Mouse (Mus musculus) myocyte (in vitro differentiated cells): Measurements from ENCODE around the gene Mfrp. TPM values are rescaled to one million over a fixed set of nuclear protein-coding genes. Genes with fewer than 3 reads are reported as not detected.
A peak's percentile ranks its signal among the peaks of the same experiment; 100 is the strongest.

ENCODE experiments used
- H3K27me3 ChIP-seq: one replicate; pipeline ENCODE4 v1.6.1; 2011; ENCODE audit not compliant: control insufficient read depth, insufficient read depth, insufficient read length
- H3K36me3 ChIP-seq: one replicate; pipeline ENCODE4 v1.6.1; 2011; ENCODE audit not compliant: control insufficient read depth, insufficient read depth
- H3K4me2 ChIP-seq: one replicate; pipeline ENCODE4 v1.6.1; 2011; ENCODE audit warnings: low read depth, control low read depth
- H3K4me3 ChIP-seq: one replicate; pipeline ENCODE4 v1.5.1; 2011; ENCODE audit warnings: mild to moderate bottlenecking, control low read depth, moderate library complexity
- H3K79me2 ChIP-seq: one replicate; pipeline ENCODE4 v1.6.1; 2011; ENCODE audit not compliant: control insufficient read depth, insufficient read depth
- H3ac ChIP-seq: one replicate; pipeline ENCODE4 v1.6.1; 2011; ENCODE audit not compliant: control insufficient read depth, insufficient read length
- CEBPB ChIP-seq: IDR thresholded peaks from 2 replicates; pipeline ENCODE4 v1.6.1; 2011; ENCODE audit warnings: mild to moderate bottlenecking, moderate library complexity; ENCODE audit not compliant: poor library complexity, insufficient read depth, severe bottlenecking
- E2F4 ChIP-seq: IDR thresholded peaks from one replicate; pipeline ENCODE4 v1.6.1; 2011; ENCODE audit warnings: mild to moderate bottlenecking, control low read depth, moderate library complexity; ENCODE audit not compliant: insufficient read depth
- MAX ChIP-seq: IDR thresholded peaks from one replicate; pipeline ENCODE4 v1.6.1; 2011; ENCODE audit warnings: low read depth, mild to moderate bottlenecking, control low read depth
- MYOD1 ChIP-seq, 3 experiments: IDR thresholded peaks; one replicate each; pipeline ENCODE4 v1.6.1; 2011; ENCODE audit warnings: control low read depth in 2 of 3, low read depth in 2 of 3, mild to moderate bottlenecking in 2 of 3, moderate library complexity in 1 of 3; ENCODE audit not compliant: insufficient read length in 2 of 3, control insufficient read depth in 1 of 3
- MYOG ChIP-seq, 3 experiments: IDR thresholded peaks; one replicate each; pipeline ENCODE4 v1.6.1; 2011; ENCODE audit warnings: control low read depth in 2 of 3, low read depth in 2 of 3, mild to moderate bottlenecking in 2 of 3; ENCODE audit not compliant: insufficient read length in 2 of 3, control insufficient read depth in 1 of 3, insufficient read depth in 1 of 3
- POLR2A ChIP-seq: IDR thresholded peaks from one replicate; pipeline ENCODE4 v1.6.1; 2011; ENCODE audit warnings: low read depth, mild to moderate bottlenecking, control low read depth, moderate library complexity; ENCODE audit not compliant: insufficient read length
- POLR2AphosphoS2 ChIP-seq: IDR thresholded peaks from one replicate; pipeline ENCODE4 v1.6.1; 2011; ENCODE audit warnings: low read depth, control low read depth; ENCODE audit not compliant: insufficient read length
- REST ChIP-seq: IDR thresholded peaks from one replicate; pipeline ENCODE4 v1.6.1; 2011; ENCODE audit warnings: mild to moderate bottlenecking, control low read depth, moderate library complexity; ENCODE audit not compliant: insufficient read depth, insufficient read length
- SRF ChIP-seq: IDR thresholded peaks from one replicate; pipeline ENCODE4 v1.6.1; 2011; ENCODE audit warnings: low read depth; ENCODE audit not compliant: control insufficient read depth, insufficient read length
- TCF12 ChIP-seq: IDR thresholded peaks from one replicate; pipeline ENCODE4 v1.6.1; 2011; ENCODE audit warnings: mild to moderate bottlenecking, control low read depth; ENCODE audit not compliant: poor library complexity, insufficient read depth, severe bottlenecking
- TCF3 ChIP-seq: IDR thresholded peaks from one replicate; pipeline ENCODE4 v1.6.1; 2011; ENCODE audit warnings: low read depth, control low read depth; ENCODE audit not compliant: insufficient read length
- USF1 ChIP-seq: IDR thresholded peaks from one replicate; pipeline ENCODE4 v1.6.1; 2011; ENCODE audit warnings: low read depth, mild to moderate bottlenecking, control low read depth, moderate library complexity
- polyA plus RNA-seq: library from polyadenylated mRNA; unstranded; fragments of >200 nt; fragmentation: generic; extraction: Trizol; gene quantifications from one replicate; pipeline ENCODE4 v1.2.1, GENCODE M21; 2012; ENCODE audit warnings: missing spikeins

Mfrp gene
- polyA plus RNA-seq, 1 experiment = 0.01 TPM

DNA sequence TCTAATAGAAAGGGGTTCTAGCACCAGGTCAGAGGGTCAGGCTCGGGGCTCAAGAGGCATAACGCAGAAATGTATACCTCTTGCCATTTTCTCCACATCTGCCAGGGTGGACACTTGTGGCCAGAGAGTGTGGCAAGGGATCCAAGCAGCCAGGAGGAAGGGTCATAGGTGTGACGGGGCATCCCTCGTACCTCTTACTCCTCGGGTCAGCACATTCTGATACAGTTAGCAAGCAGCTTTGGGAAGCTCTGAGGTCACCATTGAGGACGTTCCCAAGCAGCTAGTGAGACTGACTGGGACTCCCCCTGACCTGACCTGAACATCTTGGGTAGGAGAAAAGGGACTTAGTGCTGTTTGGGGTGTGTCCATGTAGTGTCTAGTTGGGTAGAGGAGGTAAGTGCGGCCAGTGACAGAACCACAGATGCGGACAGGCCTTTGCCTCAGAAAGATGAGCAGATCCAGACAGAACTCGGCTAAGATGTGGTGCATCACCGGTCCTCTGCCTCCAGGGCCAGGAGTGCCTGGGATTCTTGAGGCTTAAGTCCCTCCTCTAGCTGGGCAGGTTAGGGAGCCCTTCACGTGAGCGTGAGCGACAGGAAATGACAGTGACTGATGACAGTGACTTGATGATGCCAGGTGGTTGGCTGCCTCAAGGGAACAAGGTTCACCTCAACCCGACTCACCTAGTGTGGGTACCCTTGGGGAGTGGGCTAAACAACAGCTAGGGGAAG is 31.3 kb upstream of the Mfrp start:
- Histone ChIP-seq H3K4me2 (peak overlapping the region; percentile 63), H3ac (no peak overlapping the region), H3K27me3 (no peaks in the 10 kb centered on the region), H3K79me2 (no peaks in the 10 kb centered on the region), H3K36me3 (no peaks in the 10 kb centered on the region), H3K4me3 (peak overlapping the region; percentile 7)
- TF ChIP-seq REST = no peak

DNA sequence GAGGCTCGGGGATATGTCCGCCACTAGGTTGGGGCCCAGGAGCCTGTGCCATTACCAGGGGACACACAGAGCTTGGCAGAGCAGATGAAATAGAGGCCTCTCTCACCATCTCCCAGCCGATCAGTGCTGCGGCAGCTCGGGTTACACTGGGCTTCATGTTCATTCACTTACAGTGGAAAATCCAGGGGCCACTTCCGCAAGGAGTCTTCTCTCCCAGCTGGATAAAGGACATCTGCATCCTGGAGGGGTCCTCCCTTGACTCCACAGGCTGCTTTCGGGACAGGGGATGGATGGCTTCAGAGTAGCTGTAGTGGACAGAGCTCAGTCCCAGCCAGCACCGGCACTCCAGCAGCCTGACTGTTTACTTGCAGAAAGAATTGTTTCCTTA is 30.7 kb upstream of the Mfrp start:
- no peaks in the 10 kb centered on the region for H3K79me2 ChIP-seq
- no peaks in the 10 kb centered on the region for H3K27me3 ChIP-seq
- no peak overlapping the region for H3ac ChIP-seq
- TF ChIP-seq CEBPB = no peak
- no peak for TF ChIP-seq SRF
- TF ChIP-seq TCF3 = no peak
- no peak for TF ChIP-seq POLR2A
- H3K36me3 ChIP-seq = no peaks in the 10 kb centered on the region
- H3K4me3 ChIP-seq = no peak overlapping the region
- peak overlapping the region; percentile 63 for H3K4me2 ChIP-seq

DNA sequence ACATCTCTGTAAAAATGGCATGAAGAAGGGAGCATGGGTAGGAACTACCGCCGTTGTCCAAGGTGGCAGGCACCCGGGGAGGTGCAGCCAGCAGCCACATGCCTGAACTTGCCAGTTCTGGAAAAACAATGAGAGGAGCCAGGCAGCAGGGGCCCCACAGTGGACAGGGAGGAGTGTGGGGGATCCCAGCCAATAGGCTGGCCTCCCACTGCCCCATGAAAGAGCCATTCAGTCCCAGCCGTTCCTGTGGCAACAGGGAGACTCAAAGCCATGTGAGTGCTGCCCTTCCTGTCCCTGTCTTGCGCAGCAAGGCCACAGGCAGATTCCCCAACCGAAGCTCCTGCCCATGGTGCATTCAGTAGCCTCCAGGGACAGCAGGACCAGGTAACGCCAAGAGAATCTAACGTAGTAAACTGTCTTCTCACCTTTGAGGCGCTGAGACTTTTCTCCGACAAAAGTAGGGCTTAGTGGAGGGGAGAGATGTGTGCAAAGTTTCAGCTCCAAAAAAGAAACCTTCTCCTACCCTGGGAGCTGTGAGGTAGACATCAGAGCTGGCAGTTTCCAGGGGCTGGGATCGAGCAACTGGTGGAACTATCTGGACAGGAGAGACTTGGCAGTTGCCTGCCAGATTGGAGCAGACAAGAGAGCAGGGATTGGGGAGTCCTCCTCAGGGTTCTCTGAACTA is 29.5 kb upstream of the Mfrp start:
- H3K79me2 ChIP-seq = no peaks in the 10 kb centered on the region
- TF ChIP-seq TCF3 (no peak), POLR2AphosphoS2 (no peak), MYOD1 (IDR thresholded peaks at IDR 0.05; ENCODE audit: control insufficient read depth in 1 of 3, insufficient read length in 2 of 3, low read depth in 2 of 3) (no peak), SRF (no peak), USF1 (no peak), MAX (no peak), MYOG (IDR thresholded peaks at IDR 0.05; ENCODE audit: control insufficient read depth in 1 of 3, insufficient read depth in 1 of 3, insufficient read length in 2 of 3, low read depth in 2 of 3) (no peak), POLR2A (no peak), CEBPB (no peak), E2F4 (no peak), REST (no peak), TCF12 (no peak)
- H3K27me3 ChIP-seq = no peaks in the 10 kb centered on the region
- H3K36me3 ChIP-seq = no peaks in the 10 kb centered on the region
- no peak overlapping the region for H3K4me3 ChIP-seq
- H3ac ChIP-seq = no peak overlapping the region
- peak overlapping the region; percentile 46 for H3K4me2 ChIP-seq

DNA sequence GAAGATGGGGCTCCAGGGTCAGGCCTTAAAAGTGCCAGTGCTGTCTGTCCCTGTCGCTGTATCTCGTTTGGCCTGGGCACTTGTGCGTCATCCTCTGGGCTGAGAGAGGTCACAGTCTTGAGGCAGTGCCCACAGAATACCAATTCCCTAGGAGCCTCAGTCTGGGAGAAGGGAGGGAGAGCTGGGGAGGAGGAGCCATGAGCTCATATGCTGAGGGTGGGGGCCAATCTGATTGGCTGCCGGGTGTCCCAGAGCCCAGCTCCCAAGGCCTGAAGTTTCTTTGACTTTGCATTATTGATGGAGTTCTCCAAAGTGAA is 29.0 kb upstream of the Mfrp start:
- peak overlapping the region; percentile 48 for H3K4me2 ChIP-seq
- H3K27me3 ChIP-seq = no peaks in the 10 kb centered on the region
- no peaks in the 10 kb centered on the region for H3K36me3 ChIP-seq
- no peak overlapping the region for H3K4me3 ChIP-seq
- TF ChIP-seq POLR2A (peak; percentile 20), SRF (no peak), E2F4 (no peak), MYOG (IDR thresholded peaks at IDR 0.05; ENCODE audit: control insufficient read depth in 1 of 3, insufficient read depth in 1 of 3, insufficient read length in 2 of 3, low read depth in 2 of 3) (no peak)
- no peaks in the 10 kb centered on the region for H3K79me2 ChIP-seq
- no peak overlapping the region for H3ac ChIP-seq

DNA sequence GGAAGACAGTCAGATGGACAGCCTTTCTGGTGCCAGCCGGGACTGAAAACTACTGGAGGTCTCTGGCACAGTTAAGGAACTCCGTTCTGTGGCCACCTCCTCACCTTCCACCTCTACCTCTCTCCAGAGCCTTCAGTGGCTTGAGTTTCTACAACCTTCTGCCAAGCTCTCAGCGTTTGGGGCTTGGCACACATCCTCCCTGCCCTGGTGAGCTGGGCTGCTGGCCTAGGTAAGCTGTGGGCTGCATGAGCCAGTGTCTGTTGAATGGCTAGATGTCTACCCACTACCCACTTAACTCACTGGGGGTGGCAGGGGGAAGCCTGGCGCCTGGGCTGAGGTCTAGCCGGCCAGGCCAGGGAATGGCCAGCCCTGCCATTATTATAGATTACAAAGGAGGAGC is 28.4 kb upstream of the Mfrp start:
- no peak overlapping the region for H3K4me3 ChIP-seq
- H3K79me2 ChIP-seq = no peaks in the 10 kb centered on the region
- TF ChIP-seq CEBPB (no peak), TCF3 (no peak), POLR2AphosphoS2 (no peak), USF1 (no peak), SRF (no peak), REST (no peak), MAX (no peak), E2F4 (no peak), TCF12 (no peak), POLR2A (no peak), MYOD1 (IDR thresholded peaks at IDR 0.05; ENCODE audit: control insufficient read depth in 1 of 3, insufficient read length in 2 of 3, low read depth in 2 of 3) (no peak), MYOG (IDR thresholded peaks at IDR 0.05; ENCODE audit: control insufficient read depth in 1 of 3, insufficient read depth in 1 of 3, insufficient read length in 2 of 3, low read depth in 2 of 3) (no peak)
- H3K27me3 ChIP-seq = no peaks in the 10 kb centered on the region
- H3ac ChIP-seq = no peak overlapping the region
- H3K4me2 ChIP-seq = peak overlapping the region; percentile 48
- no peaks in the 10 kb centered on the region for H3K36me3 ChIP-seq
